Mouse (Mus musculus): ENCODE measurements at regions not wholly inside any gene's neighbourhood (a gene's known extent, or its start where the extent isn't known, plus 50 kb on each side); places are given as distances from the start of the nearest gene placed in this dataset.

DNA sequence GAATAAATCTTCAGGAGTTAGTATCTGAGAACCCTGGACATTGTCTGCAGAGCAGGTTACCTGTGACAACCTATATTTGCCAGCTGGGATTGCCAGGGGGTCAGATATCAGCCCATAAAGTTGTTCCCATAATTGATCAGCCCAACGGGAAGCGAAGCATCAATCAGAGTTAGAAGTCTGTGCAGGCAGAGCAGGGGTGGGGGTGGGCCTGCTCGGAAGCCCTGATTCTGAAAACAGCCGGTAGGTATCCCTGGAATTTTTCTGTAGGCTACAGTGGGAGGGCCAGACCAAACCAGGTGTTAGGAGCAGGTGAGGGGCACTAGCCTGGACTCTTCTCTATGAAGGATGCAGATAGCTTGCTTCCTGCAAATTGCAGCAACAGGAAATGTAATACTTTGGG is 427.2 kb downstream of the Wdr11 start:
- TF ChIP-seq CTCF (IDR thresholded peaks at IDR 0.05; ENCODE audit: insufficient read depth, low read length) (no peak), POLR2A (IDR thresholded peaks at IDR 0.05; ENCODE audit: borderline replicate concordance, extremely low read depth, low read depth, low read length) (no peak)
